Mouse (Mus musculus) cerebellum, postnatal 10 days (tissue): Measurements from ENCODE around the gene Pcsk5.

Experiments used
- DNase-seq, 2 experiments: peaks; one replicate each; pipeline ENCODE4 v3.0.0; 2021; ENCODE audit warnings: mixed read lengths in 2 of 2

Pcsk5 gene

GRCm38 (mm10) chr19:17386424-17386823 lies 451.0 kb downstream of the Pcsk5 start:
- DNase-seq: no peak

- no peak for DNase-seq
Observed at GRCm38 (mm10) chr19:17385426-17385825, 452.0 kb downstream of the Pcsk5 start.

- no peak for DNase-seq
Observed at GRCm38 (mm10) chr19:17385022-17385421, 452.4 kb downstream of the Pcsk5 start.

DNA sequence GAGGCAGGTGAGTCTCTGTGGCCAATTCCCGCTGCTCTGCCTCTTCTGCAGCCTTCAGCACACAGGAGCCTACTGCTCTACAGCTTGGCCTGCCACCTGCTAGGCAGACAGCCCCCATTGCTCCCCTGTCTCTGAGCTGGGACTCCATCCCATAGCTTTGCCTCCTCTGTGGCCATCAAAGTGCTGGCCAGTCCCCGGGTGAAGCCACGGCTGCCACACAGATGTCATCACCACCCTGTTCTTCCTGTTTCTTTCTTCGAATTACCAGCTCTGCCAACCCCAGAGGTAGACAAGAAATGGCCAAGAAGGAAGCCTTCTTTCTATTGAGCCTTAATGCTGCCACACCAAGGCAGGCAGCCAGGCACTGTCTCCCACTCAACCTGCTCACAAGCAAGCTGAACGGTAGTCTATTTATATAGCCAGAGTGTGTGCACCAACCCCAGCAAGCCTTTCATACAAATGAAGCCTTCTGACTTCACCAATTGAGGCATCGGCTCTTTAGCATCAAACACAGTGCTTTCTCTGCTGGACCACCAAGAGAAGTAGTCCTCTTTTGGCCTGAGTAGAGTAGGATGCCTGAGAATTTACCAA lies 454.5 kb downstream of the Pcsk5 start:
- no peak for DNase-seq
